Mouse (Mus musculus): ENCODE measurements at regions not wholly inside any gene's neighbourhood (a gene's known extent, or its start where the extent isn't known, plus 50 kb on each side); places are given as distances from the start of the nearest gene placed in this dataset.

DNA sequence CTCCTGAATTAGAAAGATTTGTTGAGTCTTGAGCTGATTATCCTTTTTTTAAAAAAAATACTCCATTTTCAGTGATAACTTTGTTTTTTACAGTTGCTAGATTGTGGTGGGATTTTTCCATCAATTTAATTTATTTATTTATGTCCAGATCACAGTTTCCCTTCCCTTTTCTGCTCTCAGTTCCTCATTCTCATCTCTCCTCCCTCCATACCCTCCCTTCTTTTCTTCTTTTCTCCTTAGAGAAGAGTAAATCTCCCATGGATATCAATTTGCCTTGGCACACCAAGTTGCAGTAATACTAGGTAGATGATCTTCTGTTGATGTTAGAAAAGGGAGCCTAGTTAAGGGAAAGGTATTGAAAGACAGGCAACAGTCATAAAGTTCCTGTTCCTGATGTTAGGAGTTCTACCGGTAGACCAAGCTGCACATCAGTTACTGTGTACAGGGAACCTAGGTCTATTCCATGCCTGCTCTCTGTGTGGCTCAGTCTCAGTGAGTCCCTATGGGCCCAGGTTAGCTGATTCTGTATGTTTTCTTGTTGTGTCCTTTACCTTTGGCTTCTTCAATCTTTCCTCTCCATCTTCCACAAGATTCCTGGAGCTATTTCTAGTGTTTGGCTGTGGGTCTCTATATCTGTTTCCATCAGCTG, 777.2 kb upstream of the Frg1 start:
- TF ChIP-seq CTCF (IDR thresholded peaks at IDR 0.05; ENCODE audit: insufficient read depth, low read depth, low read length) (no peak), POLR2A (IDR thresholded peaks at IDR 0.05; ENCODE audit: insufficient read depth, low read depth, low read length) (no peak)

Measured in olfactory bulb, adult 2 months (tissue).